Mouse (Mus musculus) heart, embryonic 13.5 days (tissue): ENCODE measurements at regions not wholly inside any gene's neighbourhood (a gene's known extent, or its start where the extent isn't known, plus 50 kb on each side); places are given as distances from the start of the nearest gene placed in this dataset.

Experiments
- ATAC-seq: fragments of 200-750 bp; cut with Nextera tagmentation; 2 replicates; pipeline ENCODE4 v1.8.0; 2017; ENCODE audit warnings: moderate TSS enrichment; ENCODE audit not compliant: insufficient number of reproducible peaks, low FRiP score, low TSS enrichment; ENCODE audit errors: extremely low read depth
- H3K27ac ChIP-seq: fragments of 300-500 bp; sonication (generic); replicated peaks from 2 replicates; pipeline ENCODE4 v1.5.1; 2015; ENCODE audit warnings: moderate library complexity, mild to moderate bottlenecking, inconsistent platforms
- H3K27me3 ChIP-seq: fragments of 300-500 bp; sonication (generic); replicated peaks from 2 replicates; pipeline ENCODE4 v1.6.1; 2015; ENCODE audit warnings: mild to moderate bottlenecking, inconsistent platforms
- H3K36me3 ChIP-seq: fragments of 300-500 bp; sonication (generic); 2 replicates; pipeline ENCODE4 v1.6.1; 2015; ENCODE audit warnings: mild to moderate bottlenecking, inconsistent platforms
- H3K4me1 ChIP-seq: fragments of 300-500 bp; sonication (generic); 2 replicates; pipeline ENCODE4 v1.6.1; 2015; ENCODE audit warnings: inconsistent platforms
- H3K4me2 ChIP-seq: fragments of 300-500 bp; sonication (generic); 2 replicates; pipeline ENCODE4 v1.6.1; 2015; ENCODE audit warnings: inconsistent platforms, mild to moderate bottlenecking, moderate library complexity
- H3K4me3 ChIP-seq: fragments of 300-500 bp; sonication (generic); 2 replicates; pipeline ENCODE4 v1.5.1; 2015; ENCODE audit warnings: moderate library complexity, mild to moderate bottlenecking, inconsistent platforms
- H3K9ac ChIP-seq: fragments of 300-500 bp; sonication (generic); 2 replicates; pipeline ENCODE4 v1.6.1; 2015; ENCODE audit warnings: inconsistent platforms, mild to moderate bottlenecking, moderate library complexity
- H3K9me3 ChIP-seq: fragments of 300-500 bp; sonication (generic); 2 replicates; pipeline ENCODE4 v1.6.1; 2016; ENCODE audit warnings: inconsistent platforms
- WGBS: fragments of 180-500 bp; shearing (Covaris S2); methylation state at CpG from one replicate; pipeline ENCODE4 v1.1.7; 2015; ENCODE audit warnings: mixed read lengths; 5-methylcytosine and 5-hydroxymethylcytosine counted together

DNA sequence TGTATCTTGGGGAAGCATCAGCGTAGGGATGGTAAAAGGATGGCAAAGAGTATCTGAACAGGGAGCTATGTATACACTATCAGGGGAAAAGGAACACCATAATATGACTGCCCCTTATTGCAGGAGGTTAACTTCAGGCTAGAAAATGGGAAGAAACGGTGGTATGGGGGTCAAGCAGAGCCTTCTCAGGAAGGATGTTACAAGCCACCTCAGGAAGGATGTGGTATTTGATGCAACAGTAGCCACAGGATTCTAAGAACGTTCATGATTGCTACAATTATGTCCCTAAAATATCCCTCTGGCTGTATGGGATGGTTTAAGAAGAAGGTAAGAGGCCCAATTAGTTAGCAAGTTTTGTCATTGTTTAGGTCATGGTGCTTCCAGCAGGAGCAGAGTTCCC is 249.5 kb downstream of the Inhba start:
- Histone ChIP-seq H3K9ac (no peak overlapping the region), H3K4me3 (no peak overlapping the region), H3K36me3 (no peaks in the 10 kb centered on the region), H3K4me2 (no peak overlapping the region), H3K4me1 (no peaks in the 10 kb centered on the region), H3K27ac (no peak overlapping the region), H3K27me3 (no peaks in the 10 kb centered on the region), H3K9me3 (no peaks in the 10 kb centered on the region)
- no peak for ATAC-seq
- 70% methylated on average over 3 of the region's 3 CpGs for WGBS

DNA sequence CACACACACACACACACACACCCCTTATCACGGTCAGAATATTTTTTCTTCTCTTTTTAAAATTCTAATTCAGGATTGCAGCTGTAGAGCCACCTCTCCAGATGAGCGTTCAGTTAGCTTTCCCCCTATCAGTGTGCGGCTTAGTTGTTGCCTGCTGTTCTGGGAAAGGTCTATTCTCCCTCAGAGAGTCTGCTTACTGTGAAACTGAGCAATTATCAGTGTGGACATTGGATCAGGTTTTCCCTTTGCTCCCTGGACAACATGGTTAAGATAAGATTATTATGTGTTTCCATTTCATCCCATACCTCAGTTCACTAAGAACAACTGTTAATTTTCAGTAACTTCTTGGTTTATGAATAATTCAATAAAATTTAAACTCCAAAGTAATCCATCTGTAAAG is 268.3 kb downstream of the Inhba start:
- Histone ChIP-seq H3K4me3 (no peak overlapping the region), H3K4me2 (no peak overlapping the region), H3K36me3 (no peaks in the 10 kb centered on the region), H3K9ac (no peak overlapping the region), H3K9me3 (no peaks in the 10 kb centered on the region), H3K27me3 (no peaks in the 10 kb centered on the region), H3K4me1 (peaks cover 44% of the 10 kb centered on the region), H3K27ac (no peak overlapping the region)
- ATAC-seq, result no peak
- 27% methylated on average over 3 of the region's 3 CpGs for WGBS

DNA sequence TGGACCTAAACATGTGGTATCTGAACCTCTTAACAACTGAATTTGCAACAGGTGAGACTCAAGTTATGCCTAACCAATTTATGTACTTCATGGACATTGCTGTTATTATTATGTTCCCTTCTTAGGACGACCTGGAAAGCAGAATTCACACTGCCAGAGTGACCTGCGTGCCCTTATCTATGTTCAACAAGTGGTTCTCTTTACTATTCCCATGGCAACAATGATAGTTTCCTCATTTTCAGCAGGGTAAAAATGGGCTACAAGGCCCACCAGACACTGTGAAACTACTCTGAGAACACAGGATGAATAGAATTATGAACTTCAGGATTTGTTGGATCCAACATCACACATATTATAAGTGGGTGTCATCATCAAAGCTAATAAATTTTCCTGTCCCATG is 269.1 kb downstream of the Inhba start:
- no peaks in the 10 kb centered on the region for H3K9me3 ChIP-seq
- H3K36me3 ChIP-seq, result no peaks in the 10 kb centered on the region
- no peaks in the 10 kb centered on the region for H3K27me3 ChIP-seq
- ATAC-seq, result no peak
- 23% methylated on average over 2 of the region's 2 CpGs for WGBS
- H3K4me1 ChIP-seq, result peaks cover 44% of the 10 kb centered on the region
- 0 out of 2 replicates have a peak overlapping the region, but pooled peaks have one; percentile 71 for H3K27ac ChIP-seq
- no peak overlapping the region for H3K4me2 ChIP-seq
- no peak overlapping the region for H3K9ac ChIP-seq
- H3K4me3 ChIP-seq, result no peak overlapping the region

DNA sequence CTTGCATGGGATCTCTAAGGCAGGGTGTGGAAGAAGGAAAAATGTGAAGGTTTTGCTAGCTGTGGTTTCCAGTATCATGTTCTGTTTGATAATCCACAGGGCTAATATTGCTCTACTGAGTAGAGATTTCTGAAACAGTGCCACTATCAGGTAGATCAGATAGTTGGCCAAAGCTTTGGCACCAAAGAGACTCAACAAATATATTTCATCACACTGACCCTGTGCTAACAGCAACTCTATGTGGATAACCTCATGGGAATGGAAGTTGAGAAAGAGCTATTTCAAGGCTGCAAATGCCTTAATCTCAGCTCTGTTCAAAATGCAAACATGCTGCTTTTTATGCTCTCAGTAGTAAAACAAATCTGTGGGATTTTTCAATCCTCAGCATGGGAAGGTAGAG is 270.1 kb downstream of the Inhba start:
- Histone ChIP-seq H3K27me3 (no peaks in the 10 kb centered on the region), H3K4me2 (no peak overlapping the region), H3K9ac (no peak overlapping the region), H3K4me1 (peaks cover 44% of the 10 kb centered on the region), H3K36me3 (no peaks in the 10 kb centered on the region), H3K9me3 (no peaks in the 10 kb centered on the region), H3K4me3 (no peak overlapping the region), H3K27ac (peak overlapping the region; percentile 71)
- ATAC-seq, result no peak

DNA sequence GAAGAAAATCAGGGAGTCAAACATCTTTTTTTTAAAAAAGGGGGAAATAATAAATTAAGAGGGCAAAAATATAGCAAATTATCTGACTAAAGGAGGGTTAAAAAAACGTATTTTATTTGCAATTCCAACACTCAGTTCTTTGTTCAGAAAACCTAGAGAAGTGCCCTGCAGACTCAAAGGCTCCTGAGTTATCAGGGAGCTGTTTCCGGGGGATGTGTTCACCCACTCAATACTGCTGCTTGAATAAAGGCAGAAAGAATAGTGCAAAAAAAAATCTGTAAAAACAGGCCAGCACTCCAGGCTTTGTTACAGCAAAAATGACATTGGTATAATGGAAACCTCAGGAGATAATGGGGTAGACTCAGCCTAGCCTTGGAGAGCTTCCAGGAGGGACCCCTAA is 270.6 kb downstream of the Inhba start:
- Histone ChIP-seq H3K9ac (no peak overlapping the region), H3K4me1 (peaks cover 44% of the 10 kb centered on the region), H3K36me3 (no peaks in the 10 kb centered on the region), H3K4me2 (no peak overlapping the region), H3K9me3 (no peaks in the 10 kb centered on the region), H3K27me3 (no peaks in the 10 kb centered on the region), H3K4me3 (no peak overlapping the region), H3K27ac (peak overlapping the region; percentile 71)
- WGBS, result 18% methylated on average over 2 of the region's 2 CpGs
- ATAC-seq, result no peak

DNA sequence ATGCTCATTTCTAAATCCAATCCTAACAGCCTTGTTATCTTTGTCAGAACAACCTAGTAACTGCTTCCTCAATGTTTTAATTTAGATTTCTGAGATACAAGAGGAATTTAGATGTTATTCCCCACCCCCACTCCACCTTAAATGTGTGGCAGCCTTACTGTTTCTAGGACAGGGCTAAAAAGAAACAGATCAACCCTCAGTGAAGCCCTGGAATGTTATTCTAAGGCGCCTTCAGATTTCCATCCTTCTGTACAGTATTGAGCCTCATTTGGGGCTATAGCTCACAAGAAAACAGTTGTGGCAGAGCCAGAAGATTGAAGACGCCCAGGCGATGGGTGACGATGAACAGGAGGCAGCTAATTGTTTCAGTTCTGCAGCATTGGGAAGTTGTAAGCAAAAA is 271.7 kb downstream of the Inhba start:
- H3K27ac ChIP-seq, result peak overlapping the region; percentile 71
- ATAC-seq, result no peak

DNA sequence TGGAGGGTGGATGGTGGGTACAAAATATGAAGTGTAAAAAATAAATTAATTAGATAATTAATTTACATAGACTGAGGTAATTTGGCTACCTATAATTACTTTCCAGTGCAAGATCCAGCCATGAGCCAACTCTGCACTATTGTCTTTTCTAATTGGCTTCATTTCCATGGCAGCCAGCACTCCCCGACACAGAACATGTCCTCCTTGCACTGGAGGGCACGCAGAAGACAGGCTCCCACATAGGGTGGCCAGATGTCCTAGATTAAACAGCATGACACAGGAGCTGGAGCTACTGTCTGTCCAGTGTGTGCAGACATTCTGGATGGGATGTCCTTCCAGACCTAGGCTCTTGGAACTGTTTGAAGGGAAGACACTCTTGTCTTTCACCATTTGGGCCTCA is 278.0 kb downstream of the Inhba start:
- no peak overlapping the region for H3K9ac ChIP-seq
- 70% methylated on average over 2 of the region's 2 CpGs for WGBS
- no peaks in the 10 kb centered on the region for H3K9me3 ChIP-seq
- peaks cover 6% of the 10 kb centered on the region; the same call in 1 of the 2 replicates for H3K4me1 ChIP-seq
- H3K4me3 ChIP-seq, result no peak overlapping the region
- ATAC-seq, result no peak
- no peaks in the 10 kb centered on the region for H3K36me3 ChIP-seq
- no peaks in the 10 kb centered on the region for H3K27me3 ChIP-seq
- H3K27ac ChIP-seq, result no peak overlapping the region
- no peak overlapping the region for H3K4me2 ChIP-seq

More for the DNA sequence above, 271.7 kb downstream of the Inhba start:
- no peak overlapping the region for H3K4me3 ChIP-seq
- no peaks in the 10 kb centered on the region for H3K27me3 ChIP-seq
- H3K9me3 ChIP-seq, result no peaks in the 10 kb centered on the region
- no peak overlapping the region for H3K9ac ChIP-seq
- no peaks in the 10 kb centered on the region for H3K36me3 ChIP-seq
- no peak overlapping the region for H3K4me2 ChIP-seq
- 44% methylated on average over 4 of the region's 4 CpGs for WGBS
- peaks cover 44% of the 10 kb centered on the region for H3K4me1 ChIP-seq

DNA sequence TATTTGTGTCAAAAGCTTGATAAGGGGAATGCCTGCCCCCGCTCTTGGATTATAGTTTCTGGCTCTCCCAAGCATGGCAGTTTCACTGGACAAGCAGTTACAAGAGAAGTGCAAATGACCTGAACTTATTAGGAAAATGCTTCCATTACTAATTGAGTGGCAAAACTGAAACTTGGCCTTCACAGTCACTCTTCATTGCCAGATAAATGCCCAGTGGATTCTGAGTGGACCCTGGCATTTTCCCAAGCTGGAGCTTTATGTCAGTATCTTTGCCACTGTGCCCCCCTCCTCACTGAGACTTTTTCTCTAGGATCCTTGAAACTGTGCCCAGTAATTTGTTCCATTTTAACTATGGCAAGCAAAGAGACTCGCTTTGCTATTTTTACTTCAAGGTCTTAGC is 279.1 kb downstream of the Inhba start:
- no peak overlapping the region for H3K27ac ChIP-seq
- 64% methylated on average over 2 of the region's 2 CpGs for WGBS
- no peak overlapping the region for H3K4me3 ChIP-seq
- no peaks in the 10 kb centered on the region for H3K9me3 ChIP-seq
- H3K4me2 ChIP-seq, result no peak overlapping the region
- ATAC-seq, result no peak
- peaks cover 6% of the 10 kb centered on the region; the same call in 1 of the 2 replicates for H3K4me1 ChIP-seq
- H3K36me3 ChIP-seq, result no peaks in the 10 kb centered on the region
- no peak overlapping the region for H3K9ac ChIP-seq
- no peaks in the 10 kb centered on the region for H3K27me3 ChIP-seq

DNA sequence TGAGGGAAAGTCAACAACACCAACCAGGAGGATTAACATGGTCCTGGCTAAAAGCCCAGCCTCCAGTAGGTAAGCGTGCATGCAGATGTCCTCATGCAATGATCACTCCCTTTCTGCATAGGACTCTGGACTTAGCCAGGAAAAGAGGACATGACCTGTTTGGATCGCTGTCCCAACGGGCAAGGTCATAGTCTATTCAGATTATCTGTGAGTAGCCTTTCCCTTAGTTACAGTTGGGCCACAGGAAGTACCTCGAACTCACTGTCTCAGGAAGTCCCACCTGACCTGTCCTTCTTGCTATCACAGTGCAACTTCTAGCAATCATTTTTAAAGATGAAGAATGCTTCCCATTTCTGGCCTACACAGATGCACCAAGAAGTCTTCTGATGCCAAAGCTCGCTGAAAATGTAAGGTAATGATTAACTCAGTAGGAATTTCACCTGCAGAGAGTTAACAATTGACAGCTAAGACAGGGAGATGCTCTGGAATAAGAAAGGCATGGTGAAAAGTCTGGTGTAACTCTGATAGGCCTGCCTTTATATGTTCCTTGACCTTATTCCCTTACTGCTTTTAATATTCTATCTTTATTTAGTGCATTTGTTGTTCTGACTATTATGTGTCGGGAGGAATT is 280.1 kb downstream of the Inhba start:
- no peaks in the 10 kb centered on the region for H3K36me3 ChIP-seq
- 68% methylated on average over 6 of the region's 6 CpGs for WGBS
- no peak overlapping the region for H3K27ac ChIP-seq
- no peaks in the 10 kb centered on the region for H3K9me3 ChIP-seq
- H3K9ac ChIP-seq, result no peak overlapping the region
- H3K27me3 ChIP-seq, result no peaks in the 10 kb centered on the region
- no peak overlapping the region for H3K4me2 ChIP-seq
- no peak overlapping the region for H3K4me3 ChIP-seq
- ATAC-seq, result no peak
- H3K4me1 ChIP-seq, result peaks cover 6% of the 10 kb centered on the region; the same call in 1 of the 2 replicates

DNA sequence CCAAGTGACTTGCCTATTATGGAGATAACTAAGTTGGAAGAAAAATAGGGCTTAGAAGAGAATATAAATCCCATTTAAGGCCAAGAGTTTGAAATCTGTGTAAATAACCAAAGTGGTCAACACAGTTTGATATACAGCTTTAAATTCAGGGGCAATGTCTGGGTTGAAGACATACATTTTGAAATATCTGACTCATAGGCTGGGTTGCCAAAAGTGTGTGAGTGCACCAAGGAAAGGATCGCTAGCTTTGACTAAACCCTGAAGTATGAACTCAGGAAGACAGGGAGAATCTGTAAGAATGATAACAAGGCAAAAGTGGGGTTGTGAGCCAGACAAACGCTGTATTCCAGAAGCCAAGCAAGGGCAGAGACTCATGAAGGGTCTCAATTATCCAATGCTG is 288.1 kb downstream of the Inhba start:
- H3K4me1 ChIP-seq, result no peaks in the 10 kb centered on the region
- H3K36me3 ChIP-seq, result no peaks in the 10 kb centered on the region
- no peak for ATAC-seq
- H3K27ac ChIP-seq, result no peak overlapping the region
- H3K4me3 ChIP-seq, result no peak overlapping the region
- no peak overlapping the region for H3K4me2 ChIP-seq
- H3K9me3 ChIP-seq, result no peaks in the 10 kb centered on the region
- WGBS, result 52% methylated on average over 2 of the region's 2 CpGs
- H3K27me3 ChIP-seq, result no peaks in the 10 kb centered on the region
- H3K9ac ChIP-seq, result no peak overlapping the region

DNA sequence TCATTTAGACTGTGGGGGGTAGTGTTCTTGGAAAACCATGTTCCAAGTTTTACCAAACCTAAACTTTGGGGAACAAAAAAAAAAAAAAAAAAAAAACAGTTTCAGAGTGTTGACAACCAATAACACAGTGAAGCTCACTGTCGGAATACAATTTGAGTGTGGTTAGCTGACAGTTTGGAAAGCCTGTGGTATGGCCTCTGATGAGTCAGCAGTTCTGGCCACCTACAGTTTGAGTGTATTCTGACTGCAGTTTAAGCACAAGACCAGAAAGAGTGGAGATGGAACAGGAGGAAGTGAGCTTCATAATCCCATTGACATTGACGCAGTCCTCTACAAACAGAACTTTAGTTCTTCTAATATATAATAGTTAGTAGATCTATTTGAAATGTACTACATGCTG is 303.0 kb downstream of the Inhba start:
- Histone ChIP-seq H3K4me3 (no peak overlapping the region), H3K4me2 (no peak overlapping the region), H3K9me3 (no peaks in the 10 kb centered on the region), H3K36me3 (no peaks in the 10 kb centered on the region), H3K4me1 (peaks cover 5% of the 10 kb centered on the region; the same call in 1 of the 2 replicates), H3K27ac (no peak overlapping the region), H3K27me3 (no peaks in the 10 kb centered on the region), H3K9ac (no peak overlapping the region)
- 70% methylated on average over 2 of the region's 2 CpGs for WGBS
- no peak for ATAC-seq

DNA sequence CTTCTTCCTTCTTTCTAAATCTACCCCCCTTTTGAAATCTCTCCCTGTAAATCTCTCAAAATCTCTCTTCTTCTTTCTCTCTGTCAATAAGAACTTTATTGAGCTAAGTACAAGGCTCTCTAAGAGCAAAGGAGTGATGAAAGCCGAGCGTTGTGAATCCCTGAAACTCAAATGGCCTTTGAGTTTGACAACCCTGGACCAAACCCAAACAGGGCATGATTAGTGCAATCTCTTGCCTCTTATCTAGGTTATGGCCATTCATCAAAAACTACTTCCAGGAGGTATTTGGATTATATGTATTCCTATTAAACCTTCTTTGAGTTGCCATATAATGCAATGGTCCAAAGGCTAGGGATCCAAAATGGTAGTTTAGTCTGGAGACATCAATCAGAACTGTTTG is 304.0 kb downstream of the Inhba start:
- Histone ChIP-seq H3K9me3 (no peaks in the 10 kb centered on the region), H3K4me2 (no peak overlapping the region), H3K36me3 (no peaks in the 10 kb centered on the region), H3K9ac (no peak overlapping the region), H3K27ac (no peak overlapping the region), H3K27me3 (no peaks in the 10 kb centered on the region), H3K4me3 (no peak overlapping the region), H3K4me1 (peaks cover 5% of the 10 kb centered on the region; the same call in 1 of the 2 replicates)
- ATAC-seq, result no peak
- 59% methylated on average over 2 of the region's 2 CpGs for WGBS
